Mouse (Mus musculus) naive thymus-derived CD4-positive, alpha-beta T cell, adult 2 months (primary cell): ENCODE measurements around the gene Nav3.

Experiments
- DNase-seq: peaks from one replicate; pipeline ENCODE4 v3.0.0-alpha.2; 2011; ENCODE audit warnings: low read depth

Gene Nav3

GRCm38 (mm10) chr10:110192026-110192805 lies 263.8 kb downstream of the Nav3 start:
- no peak for DNase-seq

- no peak for DNase-seq
Observed at GRCm38 (mm10) chr10:110186242-110186641, 269.8 kb downstream of the Nav3 start.

- DNase-seq, result no peak
Observed at GRCm38 (mm10) chr10:110175874-110176273, 280.1 kb downstream of the Nav3 start.

- DNase-seq, result no peak
Observed at GRCm38 (mm10) chr10:110169416-110169815, 286.6 kb downstream of the Nav3 start.

- DNase-seq, result no peak
Observed at GRCm38 (mm10) chr10:110168892-110169291, 287.1 kb downstream of the Nav3 start.

GRCm38 (mm10) chr10:110162596-110162995 lies 293.4 kb downstream of the Nav3 start:
- no peak for DNase-seq

- no peak for DNase-seq
Observed at GRCm38 (mm10) chr10:110160894-110161293, 295.1 kb downstream of the Nav3 start.

- DNase-seq, result no peak
Observed at GRCm38 (mm10) chr10:110159548-110159947, 296.5 kb downstream of the Nav3 start.

- no peak for DNase-seq
Observed at GRCm38 (mm10) chr10:110158122-110158521, 297.9 kb downstream of the Nav3 start.

GRCm38 (mm10) chr10:110156412-110156811 lies 299.6 kb downstream of the Nav3 start:
- DNase-seq, result no peak

GRCm38 (mm10) chr10:110155494-110155893 lies 300.5 kb downstream of the Nav3 start:
- DNase-seq, result no peak

GRCm38 (mm10) chr10:110154873-110155237 lies 301.1 kb downstream of the Nav3 start:
- DNase-seq, result no peak

GRCm38 (mm10) chr10:110154001-110154872 lies 301.8 kb downstream of the Nav3 start:
- no peak for DNase-seq

GRCm38 (mm10) chr10:110120572-110120971 lies 335.4 kb downstream of the Nav3 start:
- DNase-seq, result no peak

- no peak for DNase-seq
Observed at GRCm38 (mm10) chr10:110117341-110117740, 338.7 kb downstream of the Nav3 start.

GRCm38 (mm10) chr10:110112669-110113458 lies 343.1 kb downstream of the Nav3 start:
- DNase-seq, result no peak

- no peak for DNase-seq
Observed at GRCm38 (mm10) chr10:110103255-110103654, 352.7 kb downstream of the Nav3 start.

- DNase-seq, result no peak
Observed at GRCm38 (mm10) chr10:110102231-110102630, 353.8 kb downstream of the Nav3 start.

- DNase-seq, result no peak
Observed at GRCm38 (mm10) chr10:110094433-110094832, 361.6 kb downstream of the Nav3 start.

GRCm38 (mm10) chr10:110088444-110089061 lies 367.5 kb downstream of the Nav3 start:
- no peak for DNase-seq

- no peak for DNase-seq
Observed at GRCm38 (mm10) chr10:110085903-110086302, 370.1 kb downstream of the Nav3 start.

- DNase-seq, result no peak
Observed at GRCm38 (mm10) chr10:110085156-110085555, 370.8 kb downstream of the Nav3 start.
